Comparison of ENCODE assay signal across 18 mouse cellular contexts in genomic region chr7:117357425-117358194, GRCm38 (mm10). TPM values are rescaled to one million over a fixed set of nuclear protein-coding genes. Genes with fewer than 3 reads are reported as not detected.
DNase-seq lines count a peak whose midpoint lies in the region; ATAC-seq lines count a peak whose summit lies in the region.
"Had no signal": no experiment of that assay in that cellular context is flagged by ENCODE, and none has a peak within 500 bp of the region (broad histone marks: within the 10 kb centered on the region; RNA-seq: fewer than 3 reads in every experiment).

No protein-coding gene starts in this region.

- H3K27ac ChIP-seq in forebrain, embryonic 14.5 days (ENCODE audit: low read depth, low read length), result no peak overlapping the region
- H3K27ac ChIP-seq: liver, embryonic 13.5 days; stomach, postnatal 0 days had no signal

- no peak overlapping the region for H3K4me3 ChIP-seq in forebrain, embryonic 14.5 days (ENCODE audit: low read depth, low read length)
- H3K4me3 ChIP-seq: liver, embryonic 13.5 days had no signal

- 73% methylated on average over 6 of the region's 6 CpGs for whole genome bisulfite sequencing in forebrain, embryonic 14.5 days

- H3K4me2 ChIP-seq in forebrain, embryonic 14.5 days (ENCODE audit: low read length), result no peak overlapping the region
- H3K4me2 ChIP-seq: liver, embryonic 13.5 days had no signal

- H3K4me1 ChIP-seq in forebrain, embryonic 14.5 days (ENCODE audit: control insufficient read depth, insufficient read depth, low read length), result no peaks in the 10 kb centered on the region; the same call in 1 of the 2 replicates
- H3K4me1 ChIP-seq: liver, embryonic 13.5 days had no signal

- no peaks in the 10 kb centered on the region for H3K27me3 ChIP-seq in forebrain, embryonic 14.5 days (replicated peaks; ENCODE audit: control insufficient read depth, insufficient read depth, low read length)
- H3K27me3 ChIP-seq: liver, embryonic 13.5 days had no signal

- DNase-seq in frontal cortex, postnatal 10 days (ENCODE audit: low spot score in 2 of 2), result no peak
- peak; percentile 40 to 56 for DNase-seq in left cerebral cortex, adult 9 months (ENCODE audit: low spot score in 2 of 2)
- no peak for DNase-seq in left cerebral cortex, adult 11 months (ENCODE audit: low spot score)
- DNase-seq in right cerebral cortex, adult 2 months (ENCODE audit: low spot score in 2 of 2), result peak; percentile 36 to 47
- no peak for DNase-seq in right cerebral cortex, postnatal 14 days
- DNase-seq in forebrain, embryonic 14.5 days (ENCODE audit: low spot score), result no peak
- no peak for DNase-seq in urinary bladder, adult 18-20 months (ENCODE audit: low spot score in 2 of 2)
- DNase-seq: adrenal gland, postnatal 25 days; cerebellum, postnatal 14 days; gastrocnemius, postnatal 36 days; kidney, adult 2 months; kidney, postnatal 36 days; liver, embryonic 13.5 days; thymus, postnatal 25 days had no signal

- ATAC-seq in frontal cortex, adult (ENCODE audit: low TSS enrichment), result peak; percentile 88
- ATAC-seq in forebrain, embryonic 14.5 days, result no peak
- ATAC-seq: activated CD4-positive, CD25-positive, alpha-beta regulatory T cell, adult 4 months; hindbrain, embryonic 16.5 days had no signal

- no peaks in the 10 kb centered on the region for H3K9me3 ChIP-seq in forebrain, embryonic 14.5 days (replicated peaks; ENCODE audit: control insufficient read depth, low read length)
- H3K9me3 ChIP-seq: liver, embryonic 13.5 days had no signal

- no peak overlapping the region for H3K9ac ChIP-seq in forebrain, embryonic 14.5 days (ENCODE audit: low read length)
- H3K9ac ChIP-seq: liver, embryonic 13.5 days had no signal

- H3K36me3 ChIP-seq in forebrain, embryonic 14.5 days (ENCODE audit: control insufficient read depth, insufficient read depth, low read length), result no peaks in the 10 kb centered on the region
- H3K36me3 ChIP-seq: liver, embryonic 13.5 days had no signal

RNA-seq across cellular contexts. Expression of gene Xylt1, which starts 23.2 kb away (rescaled TPM):
- 1.5 and 2.2 TPM in 2 replicates for polyA plus RNA-seq in forebrain, embryonic 14.5 days (2014; fragmentation: Nextera tagmentation; extraction: Ambion mirVana)

Comparison
In these comparisons a context has a peak if more than half of its experiments do, and no peak if none do; other contexts are left out.
1. DNase-seq: peak in left cerebral cortex, adult 9 months (2 of 2) and right cerebral cortex, adult 2 months (2 of 2); none in frontal cortex, postnatal 10 days (0 of 2), left cerebral cortex, adult 11 months (single experiment), right cerebral cortex, postnatal 14 days (single experiment), forebrain, embryonic 14.5 days (single experiment) and urinary bladder, adult 18-20 months (0 of 2).